In genomic region chr1:153172291-153172731, GRCm38 (mm10) we compare ENCODE assay signal across 10 mouse cellular contexts. TPM values are rescaled to one million over a fixed set of nuclear protein-coding genes. Genes with fewer than 3 reads are reported as not detected.
DNase-seq lines count a peak whose midpoint lies in the region; ATAC-seq lines count a peak whose summit lies in the region.
"Had no signal": no experiment of that assay in that cellular context is flagged by ENCODE, and none has a peak within 500 bp of the region (broad histone marks: within the 10 kb centered on the region; RNA-seq: fewer than 3 reads in every experiment).

No protein-coding gene starts in this region.

- peak overlapping the region; percentile 21; the same call in 1 of the 2 replicates for H3K4me2 ChIP-seq in heart, embryonic 15.5 days
- no peak overlapping the region for H3K4me2 ChIP-seq in limb, embryonic 13.5 days (replicated peaks)
- H3K4me2 ChIP-seq: hindbrain, embryonic 14.5 days; liver, embryonic 13.5 days had no signal

- 0 out of 2 replicates have a peak overlapping the region, but pooled peaks have one; percentile 10 for H3K9ac ChIP-seq in heart, embryonic 15.5 days
- no peak overlapping the region for H3K9ac ChIP-seq in limb, embryonic 13.5 days
- H3K9ac ChIP-seq: hindbrain, embryonic 14.5 days; liver, embryonic 13.5 days had no signal

- no peaks in the 10 kb centered on the region for H3K9me3 ChIP-seq in heart, embryonic 15.5 days (replicated peaks)
- H3K9me3 ChIP-seq in limb, embryonic 13.5 days: no peaks in the 10 kb centered on the region
- H3K9me3 ChIP-seq: liver, embryonic 13.5 days had no signal

- peaks cover 38% of the 10 kb centered on the region for H3K4me1 ChIP-seq in heart, embryonic 15.5 days (replicated peaks)
- H3K4me1 ChIP-seq in limb, embryonic 13.5 days: peaks cover 22% of the 10 kb centered on the region
- H3K4me1 ChIP-seq: liver, embryonic 13.5 days had no signal

- no peak overlapping the region for H3K4me3 ChIP-seq in heart, embryonic 15.5 days
- no peak overlapping the region for H3K4me3 ChIP-seq in limb, embryonic 13.5 days
- H3K4me3 ChIP-seq: liver, embryonic 13.5 days had no signal

- 7% methylated on average over 9 of the region's 9 CpGs for WGBS in heart, embryonic 15.5 days
- WGBS in limb, embryonic 13.5 days: 13% methylated on average over 9 of the region's 9 CpGs

- no peaks in the 10 kb centered on the region for H3K27me3 ChIP-seq in heart, embryonic 15.5 days
- no peaks in the 10 kb centered on the region for H3K27me3 ChIP-seq in limb, embryonic 13.5 days
- H3K27me3 ChIP-seq: liver, embryonic 13.5 days had no signal

- no peak for DNase-seq in heart, adult 11 months
- peak; percentile 20 for DNase-seq in urinary bladder, postnatal 25 days (ENCODE audit: low spot score)
- DNase-seq in urinary bladder, postnatal 4 days (ENCODE audit: low spot score in 2 of 2): no peak
- DNase-seq in yolk sac, embryonic 10.5 days (ENCODE audit: low spot score): peak; percentile 28
- DNase-seq in left cerebral cortex, postnatal 10 days (ENCODE audit: extremely low spot score in 1 of 2, low spot score in 2 of 2): no peak
- no peak for DNase-seq in adipocyte (ENCODE audit: low spot score)
- DNase-seq: liver, embryonic 13.5 days had no signal

- ATAC-seq in heart, embryonic 15.5 days (replicated peaks; ENCODE audit: insufficient number of reproducible peaks, insufficient read depth, low FRiP score, low read depth): 0 out of 2 replicates have a peak, but pooled peaks have one; percentile 36
- 0 out of 2 replicates have a peak, but pooled peaks have one; percentile 19 for ATAC-seq in limb, embryonic 13.5 days (ENCODE audit: low FRiP score, low read depth)

- peak overlapping the region; percentile 82 for H3K27ac ChIP-seq in heart, embryonic 15.5 days
- H3K27ac ChIP-seq in limb, embryonic 13.5 days: peak overlapping the region; percentile 44; the same call in 1 of the 2 replicates
- H3K27ac ChIP-seq: hindbrain, embryonic 14.5 days; liver, embryonic 13.5 days had no signal

- intact Hi-C loops in left cerebral cortex, postnatal 10 days (cut with DNase I): no loop called here

- H3K36me3 ChIP-seq in heart, embryonic 15.5 days: no peaks in the 10 kb centered on the region
- no peaks in the 10 kb centered on the region for H3K36me3 ChIP-seq in limb, embryonic 13.5 days
- H3K36me3 ChIP-seq: liver, embryonic 13.5 days had no signal

RNA-seq across cellular contexts. Expression of gene Lamc2, which starts 13.9 kb away (rescaled TPM):
- polyA plus RNA-seq in heart, embryonic 15.5 days (2015; fragmentation: Nextera tagmentation; extraction: Ambion mirVana): 7.8 and 12.7 TPM in 2 replicates
- polyA plus RNA-seq in limb, embryonic 13.5 days (2015; fragmentation: Nextera tagmentation; extraction: Ambion mirVana): 5.8 and 6.3 TPM in 2 replicates
- 1 to 10 TPM; 4.5 to 5.4 TPM for total RNA-seq in left cerebral cortex, postnatal 10 days (2021)

Comparison
In these comparisons a context has a peak if more than half of its experiments do, and no peak if none do; other contexts are left out.
1. DNase-seq: peak in urinary bladder, postnatal 25 days (single experiment) and yolk sac, embryonic 10.5 days (single experiment); none in heart, adult 11 months (single experiment), urinary bladder, postnatal 4 days (0 of 2), left cerebral cortex, postnatal 10 days (0 of 2) and adipocyte (single experiment).